Mouse (Mus musculus) limb, embryonic 13.5 days (tissue): ENCODE measurements around the gene Atp2b2. TPM values are rescaled to one million over a fixed set of nuclear protein-coding genes. Genes with fewer than 3 reads are reported as not detected.

Experiments used
- ATAC-seq: fragments of 200-750 bp; cut with Nextera tagmentation; 2 replicates; pipeline ENCODE4 v1.8.0; 2017; ENCODE audit warnings: low read depth, moderate number of reproducible peaks, moderate TSS enrichment; ENCODE audit not compliant: low FRiP score
- H3K27ac ChIP-seq: fragments of 300-500 bp; sonication (generic); 2 replicates; pipeline ENCODE4 v1.5.1; 2015; ENCODE audit warnings: inconsistent platforms, mild to moderate bottlenecking, moderate library complexity
- H3K27me3 ChIP-seq: fragments of 300-500 bp; sonication (generic); 2 replicates; pipeline ENCODE4 v1.6.1; 2015; ENCODE audit warnings: mild to moderate bottlenecking, inconsistent platforms
- H3K36me3 ChIP-seq: fragments of 300-500 bp; sonication (generic); 2 replicates; pipeline ENCODE4 v1.6.1; 2015; ENCODE audit warnings: inconsistent platforms, mild to moderate bottlenecking, moderate library complexity
- H3K4me1 ChIP-seq: fragments of 300-500 bp; sonication (generic); 2 replicates; pipeline ENCODE4 v1.6.1; 2015; ENCODE audit warnings: inconsistent platforms
- H3K4me2 ChIP-seq: fragments of 300-500 bp; sonication (generic); replicated peaks from 2 replicates; pipeline ENCODE4 v1.6.1; 2015; ENCODE audit warnings: inconsistent platforms, mild to moderate bottlenecking, moderate library complexity
- H3K4me3 ChIP-seq: fragments of 300-500 bp; sonication (generic); 2 replicates; pipeline ENCODE4 v1.5.1; 2015; ENCODE audit warnings: moderate library complexity, mild to moderate bottlenecking, inconsistent platforms
- H3K9ac ChIP-seq: fragments of 300-500 bp; sonication (generic); 2 replicates; pipeline ENCODE4 v1.6.1; 2015; ENCODE audit warnings: mild to moderate bottlenecking, inconsistent platforms
- H3K9me3 ChIP-seq: fragments of 300-500 bp; sonication (generic); 2 replicates; pipeline ENCODE4 v1.6.1; 2016; ENCODE audit warnings: inconsistent platforms
- WGBS: fragments of 180-500 bp; shearing (Covaris S2); methylation state at CpG from one replicate; pipeline ENCODE4 v1.1.7; 2015; 5-methylcytosine and 5-hydroxymethylcytosine counted together
- polyA plus RNA-seq: library from polyadenylated mRNA; unstranded; fragments of >200 nt; fragmentation: Nextera tagmentation; extraction: Ambion mirVana; gene quantifications from 2 replicates; pipeline ENCODE4 v1.2.1, GENCODE M21; 2015

Gene Atp2b2
- polyA plus RNA-seq, 1 experiment from 2014 or later: 0.11 TPM

DNA sequence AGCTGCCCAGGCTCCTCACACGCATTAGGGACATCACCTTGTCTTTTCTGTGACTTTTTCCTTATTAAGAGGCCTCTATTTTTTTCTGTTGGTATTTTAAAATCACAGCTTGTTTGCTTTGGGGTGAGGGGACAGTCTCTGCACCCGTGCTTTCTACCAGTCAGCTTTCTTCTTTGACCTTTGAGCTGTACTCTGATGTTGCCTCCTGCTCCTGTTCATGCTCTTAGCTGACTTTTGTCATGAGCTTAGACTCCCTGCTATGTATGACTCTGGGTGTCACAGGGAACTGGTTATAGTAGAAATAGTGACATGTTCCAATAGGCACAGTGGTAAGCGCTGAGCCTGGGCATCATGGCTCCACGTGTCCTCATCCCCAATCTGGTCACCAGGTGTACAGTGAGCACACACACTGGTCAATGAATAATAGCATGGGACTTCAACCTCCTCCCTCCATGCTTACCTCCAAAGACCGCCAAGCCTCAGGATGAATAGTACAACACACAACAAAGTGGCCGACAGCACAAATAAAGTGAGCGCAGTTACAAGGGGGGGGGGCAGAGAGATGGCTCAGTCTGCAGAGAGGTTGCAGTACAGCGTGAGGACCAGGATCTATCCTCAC lies 163.8 kb downstream of the Atp2b2 start:
- Histone ChIP-seq H3K4me1 (no peaks in the 10 kb centered on the region), H3K4me2 (no peak overlapping the region), H3K36me3 (no peaks in the 10 kb centered on the region), H3K27me3 (no peaks in the 10 kb centered on the region), H3K4me3 (no peak overlapping the region), H3K9ac (no peak overlapping the region), H3K27ac (no peak overlapping the region), H3K9me3 (no peaks in the 10 kb centered on the region)
- 84% methylated on average over 8 of the region's 8 CpGs for WGBS
- no peak for ATAC-seq

GRCm38 (mm10) chr6:113876585-113876984 lies 165.8 kb downstream of the Atp2b2 start:
- no peaks in the 10 kb centered on the region for H3K36me3 ChIP-seq
- no peak overlapping the region for H3K4me2 ChIP-seq
- H3K27me3 ChIP-seq: no peaks in the 10 kb centered on the region
- H3K9me3 ChIP-seq: no peaks in the 10 kb centered on the region
- no peaks in the 10 kb centered on the region for H3K4me1 ChIP-seq
- no peak for ATAC-seq
- no peak overlapping the region for H3K4me3 ChIP-seq
- no peak overlapping the region for H3K9ac ChIP-seq
- 80% methylated on average over 3 of the region's 3 CpGs for WGBS
- no peak overlapping the region for H3K27ac ChIP-seq

GRCm38 (mm10) chr6:113875201-113875600 lies 167.2 kb downstream of the Atp2b2 start:
- no peaks in the 10 kb centered on the region for H3K36me3 ChIP-seq
- no peak overlapping the region for H3K27ac ChIP-seq
- H3K4me1 ChIP-seq: no peaks in the 10 kb centered on the region
- H3K9ac ChIP-seq: no peak overlapping the region
- no peak overlapping the region for H3K4me2 ChIP-seq
- WGBS: 70% methylated on average over 2 of the region's 2 CpGs
- no peaks in the 10 kb centered on the region for H3K27me3 ChIP-seq
- no peak overlapping the region for H3K4me3 ChIP-seq
- no peak for ATAC-seq
- no peaks in the 10 kb centered on the region for H3K9me3 ChIP-seq

DNA sequence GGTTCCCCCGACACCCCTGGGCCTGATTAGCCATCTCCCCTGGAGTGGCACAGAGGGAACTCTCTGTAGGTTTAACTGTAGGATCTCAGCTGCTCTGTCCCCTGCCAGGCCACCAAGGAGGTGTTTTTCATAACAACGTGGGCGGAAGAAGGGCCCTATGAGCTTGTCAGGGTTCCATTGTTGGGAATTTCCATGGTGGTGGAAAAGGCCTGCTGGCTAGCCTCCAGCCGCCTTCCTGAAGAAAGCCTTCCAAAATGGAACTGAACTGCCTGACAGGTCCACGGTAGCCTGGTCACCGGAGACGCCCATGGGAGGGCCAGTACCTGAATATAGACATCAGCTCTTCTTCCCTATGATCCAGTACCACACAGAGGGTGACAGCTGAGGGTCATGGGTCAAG lies 169.8 kb downstream of the Atp2b2 start:
- Histone ChIP-seq H3K4me2 (no peak overlapping the region), H3K4me3 (no peak overlapping the region), H3K9ac (no peak overlapping the region), H3K9me3 (no peaks in the 10 kb centered on the region), H3K36me3 (no peaks in the 10 kb centered on the region), H3K27me3 (no peaks in the 10 kb centered on the region), H3K27ac (no peak overlapping the region), H3K4me1 (no peaks in the 10 kb centered on the region)
- ATAC-seq: no peak
- WGBS: 80% methylated on average over 7 of the region's 7 CpGs

DNA sequence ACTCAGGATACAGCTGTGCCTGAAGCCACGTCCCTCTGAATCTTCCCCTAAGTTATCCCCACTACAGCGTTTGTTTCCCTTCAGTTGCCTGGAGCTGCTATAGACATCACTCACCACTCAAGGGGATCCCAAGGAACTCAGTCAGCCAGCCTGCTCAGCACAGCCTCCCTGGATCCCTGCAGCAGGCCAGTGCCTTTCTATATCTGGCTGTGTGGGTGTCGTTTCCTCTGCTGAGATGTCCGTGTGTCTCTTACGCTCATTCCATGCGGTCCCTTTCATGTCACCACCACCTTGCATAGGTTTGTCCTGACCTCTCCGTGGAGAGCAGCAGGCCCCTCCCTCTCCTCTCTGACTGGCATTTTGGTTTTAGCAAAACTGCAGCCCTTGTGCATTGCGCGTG lies 171.6 kb downstream of the Atp2b2 start:
- Histone ChIP-seq H3K9me3 (no peaks in the 10 kb centered on the region), H3K36me3 (no peaks in the 10 kb centered on the region), H3K9ac (no peak overlapping the region), H3K27ac (no peak overlapping the region), H3K4me1 (no peaks in the 10 kb centered on the region), H3K27me3 (no peaks in the 10 kb centered on the region), H3K4me3 (no peak overlapping the region), H3K4me2 (no peak overlapping the region)
- 76% methylated on average over 9 of the region's 9 CpGs for WGBS
- no peak for ATAC-seq

- WGBS: 86% methylated on average over 6 of the region's 6 CpGs
- Histone ChIP-seq H3K9ac (no peak overlapping the region), H3K4me2 (no peak overlapping the region), H3K36me3 (no peaks in the 10 kb centered on the region), H3K9me3 (no peaks in the 10 kb centered on the region), H3K27ac (no peak overlapping the region), H3K4me1 (no peaks in the 10 kb centered on the region), H3K27me3 (no peaks in the 10 kb centered on the region), H3K4me3 (no peak overlapping the region)
- no peak for ATAC-seq
Measured at GRCm38 (mm10) chr6:113868552-113868951, 173.9 kb downstream of the Atp2b2 start.

- H3K4me2 ChIP-seq: no peak overlapping the region
- no peak overlapping the region for H3K27ac ChIP-seq
Measured at GRCm38 (mm10) chr6:113865699-113866098, 176.7 kb downstream of the Atp2b2 start.

DNA sequence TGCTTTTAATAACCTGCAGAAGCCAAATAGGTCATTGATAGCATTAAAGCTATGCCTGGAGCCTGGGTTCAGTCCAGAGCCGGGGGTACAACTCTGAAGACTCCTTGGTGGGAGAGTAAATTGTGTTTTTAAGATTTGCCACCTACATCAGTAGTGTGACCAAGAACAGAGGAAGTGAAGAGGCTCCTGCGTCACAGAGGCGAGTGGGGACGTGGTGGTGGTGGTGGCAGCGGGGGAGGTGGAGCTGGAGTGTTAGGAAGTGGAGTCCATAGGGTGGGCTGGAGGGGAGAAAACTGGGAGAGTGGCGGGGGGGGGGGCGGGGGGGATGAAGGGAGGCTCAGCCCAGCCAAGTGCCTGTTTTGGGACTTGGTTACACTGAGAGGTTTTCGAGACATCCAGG lies 177.6 kb downstream of the Atp2b2 start:
- Histone ChIP-seq H3K9me3 (no peaks in the 10 kb centered on the region), H3K36me3 (no peaks in the 10 kb centered on the region), H3K27me3 (no peaks in the 10 kb centered on the region), H3K4me1 (no peaks in the 10 kb centered on the region), H3K4me3 (no peak overlapping the region), H3K27ac (no peak overlapping the region), H3K4me2 (no peak overlapping the region), H3K9ac (no peak overlapping the region)
- WGBS: 73% methylated on average over 6 of the region's 8 CpGs
- ATAC-seq: no peak

More at GRCm38 (mm10) chr6:113865699-113866098, 176.7 kb downstream of the Atp2b2 start:
- Histone ChIP-seq H3K9ac (no peak overlapping the region), H3K4me3 (no peak overlapping the region), H3K9me3 (no peaks in the 10 kb centered on the region), H3K36me3 (no peaks in the 10 kb centered on the region), H3K4me1 (no peaks in the 10 kb centered on the region), H3K27me3 (no peaks in the 10 kb centered on the region)
- ATAC-seq: no peak
- 76% methylated on average over 7 of the region's 7 CpGs for WGBS

GRCm38 (mm10) chr6:113862955-113863354 lies 179.5 kb downstream of the Atp2b2 start:
- no peak overlapping the region for H3K27ac ChIP-seq
- ATAC-seq: no peak
- 68% methylated on average over 4 of the region's 4 CpGs for WGBS
- H3K36me3 ChIP-seq: no peaks in the 10 kb centered on the region
- H3K4me3 ChIP-seq: no peak overlapping the region
- no peaks in the 10 kb centered on the region for H3K4me1 ChIP-seq
- H3K27me3 ChIP-seq: no peaks in the 10 kb centered on the region
- H3K9me3 ChIP-seq: no peaks in the 10 kb centered on the region
- no peak overlapping the region for H3K9ac ChIP-seq
- H3K4me2 ChIP-seq: no peak overlapping the region

DNA sequence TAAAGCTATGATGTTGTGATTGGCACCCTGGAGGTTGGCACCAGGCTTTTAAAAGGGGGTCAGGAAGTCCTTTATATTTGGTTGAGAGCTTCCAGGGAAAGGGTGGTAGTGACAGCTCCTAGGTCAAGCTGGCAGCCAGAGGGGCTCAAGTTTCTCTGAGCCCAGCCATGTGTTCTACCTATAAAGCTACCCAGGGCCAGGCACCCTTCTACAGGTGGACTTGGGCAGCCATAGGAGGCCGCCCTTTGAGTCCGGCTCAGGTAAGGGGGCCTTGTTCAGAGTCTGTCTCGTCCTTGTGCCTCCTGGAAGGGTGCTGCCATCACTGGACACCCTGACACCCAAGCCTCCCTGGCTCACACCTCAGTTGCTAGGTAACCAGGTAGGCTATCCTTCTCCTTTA lies 180.5 kb downstream of the Atp2b2 start:
- Histone ChIP-seq H3K4me3 (no peak overlapping the region), H3K9ac (no peak overlapping the region), H3K36me3 (no peaks in the 10 kb centered on the region), H3K4me1 (no peaks in the 10 kb centered on the region), H3K27ac (no peak overlapping the region), H3K9me3 (no peaks in the 10 kb centered on the region), H3K4me2 (no peak overlapping the region), H3K27me3 (no peaks in the 10 kb centered on the region)
- WGBS: 68% methylated on average over 3 of the region's 3 CpGs
- ATAC-seq: no peak

DNA sequence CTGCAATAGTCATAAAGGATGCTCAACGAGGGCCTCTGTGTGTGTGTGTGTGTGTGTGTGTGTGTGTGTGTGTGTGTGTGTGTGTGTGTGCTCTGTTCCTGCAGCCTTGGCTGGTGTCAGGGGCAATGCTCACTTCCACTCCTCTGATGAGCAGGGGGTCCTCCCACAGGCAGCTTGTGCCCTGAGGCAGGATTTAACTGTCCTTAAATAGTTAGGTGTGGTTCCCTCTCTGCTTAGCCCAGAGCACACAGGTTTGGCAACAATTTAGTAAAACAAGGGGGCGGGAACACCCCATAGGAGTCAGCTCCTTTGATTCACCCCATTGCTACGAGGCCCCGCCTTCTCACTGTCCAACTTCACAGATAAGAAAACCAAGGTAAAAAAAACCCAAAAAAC lies 181.0 kb downstream of the Atp2b2 start:
- no peak for ATAC-seq
- H3K36me3 ChIP-seq: no peaks in the 10 kb centered on the region
- H3K27ac ChIP-seq: no peak overlapping the region
- H3K9ac ChIP-seq: no peak overlapping the region
- no peak overlapping the region for H3K4me2 ChIP-seq
- no peaks in the 10 kb centered on the region for H3K4me1 ChIP-seq
- H3K27me3 ChIP-seq: no peaks in the 10 kb centered on the region
- H3K9me3 ChIP-seq: no peaks in the 10 kb centered on the region
- no peak overlapping the region for H3K4me3 ChIP-seq
- 48% methylated on average over 4 of the region's 4 CpGs for whole genome bisulfite sequencing

DNA sequence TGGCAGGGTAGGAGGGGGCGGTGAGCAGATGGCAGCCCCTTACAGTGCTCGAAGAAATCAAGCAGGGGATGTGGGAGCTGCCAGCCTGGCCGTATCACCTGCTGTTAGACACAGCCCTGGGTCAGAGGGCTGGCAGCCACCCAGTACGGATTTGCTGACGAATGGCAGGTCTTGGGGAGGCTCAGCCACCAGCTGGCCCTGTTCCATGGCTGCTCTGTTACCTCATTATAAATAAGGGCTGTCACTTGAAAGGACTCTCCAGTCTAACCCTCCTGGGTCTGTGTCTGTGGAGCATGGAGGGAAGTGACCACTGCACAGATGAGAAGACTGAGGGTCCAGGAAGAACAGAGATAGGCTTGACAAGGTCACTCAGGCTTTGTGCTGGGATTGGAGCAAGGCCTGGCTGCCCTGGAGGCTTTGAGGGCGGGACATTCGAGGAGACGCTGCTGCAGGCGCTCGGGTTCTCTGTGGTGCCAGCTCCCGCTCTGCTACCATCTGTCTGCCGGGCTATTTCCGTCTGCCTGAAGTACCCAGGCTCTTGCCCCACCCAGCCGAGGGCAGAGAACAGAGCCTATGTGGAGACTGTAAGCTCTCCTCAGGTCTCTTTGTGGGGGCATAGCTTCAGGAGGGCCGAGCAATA lies 181.6 kb downstream of the Atp2b2 start:
- no peak overlapping the region for H3K9ac ChIP-seq
- ATAC-seq: no peak
- no peaks in the 10 kb centered on the region for H3K4me1 ChIP-seq
- no peaks in the 10 kb centered on the region for H3K36me3 ChIP-seq
- no peak overlapping the region for H3K27ac ChIP-seq
- no peaks in the 10 kb centered on the region for H3K27me3 ChIP-seq
- no peak overlapping the region for H3K4me2 ChIP-seq
- WGBS: 47% methylated on average over 15 of the region's 15 CpGs
- no peaks in the 10 kb centered on the region for H3K9me3 ChIP-seq
- H3K4me3 ChIP-seq: no peak overlapping the region
